Mouse (Mus musculus) CH12.LX (cell line): Measurements from ENCODE around the gene Pde4d.

Experiments
- CTCF ChIP-seq, 2 experiments: IDR thresholded peaks in 1 of 2; conservative IDR thresholded peaks in 1 of 2; 2 replicates each; pipeline ENCODE4 v1.5.1; 2011 to 2012; ENCODE audit warnings: low read depth in 2 of 2, low read length in 2 of 2, improper control_type of control experiment in 1 of 2, inconsistent platforms in 1 of 2, mild to moderate bottlenecking in 1 of 2, moderate library complexity in 1 of 2
- EP300 ChIP-seq: IDR thresholded peaks from 2 replicates; pipeline ENCODE4 v1.6.1; 2011; ENCODE audit warnings: low read length, improper control_type of control experiment
- KAT2A ChIP-seq: IDR thresholded peaks from 2 replicates; pipeline ENCODE4 v1.6.1; 2012; ENCODE audit warnings: low read length, improper control_type of control experiment, inconsistent platforms; ENCODE audit not compliant: insufficient replicate concordance
- MAFK ChIP-seq: IDR thresholded peaks from 2 replicates; pipeline ENCODE4 v1.6.1; 2011; ENCODE audit warnings: low read length, improper control_type of control experiment; ENCODE audit not compliant: insufficient replicate concordance
- MXI1 ChIP-seq: IDR thresholded peaks from 2 replicates; pipeline ENCODE4 v1.6.1; 2011; ENCODE audit warnings: mild to moderate bottlenecking, low read depth, low read length, improper control_type of control experiment
- MYC ChIP-seq: IDR thresholded peaks from 2 replicates; pipeline ENCODE4 v1.6.1; 2011; ENCODE audit warnings: low read depth, mild to moderate bottlenecking, improper control_type of control experiment, low read length
- NELFE ChIP-seq: IDR thresholded peaks from 2 replicates; pipeline ENCODE4 v1.6.1; 2011; ENCODE audit warnings: low read depth, low read length, improper control_type of control experiment
- POLR2A ChIP-seq: IDR thresholded peaks from 2 replicates; pipeline ENCODE4 v1.6.1; 2011; ENCODE audit warnings: low read depth, mild to moderate bottlenecking, improper control_type of control experiment, low read length
- POLR2AphosphoS2 ChIP-seq: IDR thresholded peaks from 2 replicates; pipeline ENCODE4 v1.6.1; 2011; ENCODE audit warnings: low read depth, low read length, improper control_type of control experiment
- TCF12 ChIP-seq: IDR thresholded peaks from 2 replicates; pipeline ENCODE4 v1.6.1; 2014; ENCODE audit warnings: low read depth, mild to moderate bottlenecking, inconsistent platforms, low read length, improper control_type of control experiment
- USF1 ChIP-seq: IDR thresholded peaks from 2 replicates; pipeline ENCODE4 v1.6.1; 2014; ENCODE audit warnings: low read depth, mild to moderate bottlenecking, inconsistent platforms, low read length, improper control_type of control experiment
- ZC3H11A ChIP-seq: IDR thresholded peaks from 2 replicates; pipeline ENCODE4 v1.6.1; 2012; ENCODE audit warnings: low read depth, mild to moderate bottlenecking, inconsistent platforms, low read length, improper control_type of control experiment
- ZNF384 ChIP-seq: IDR thresholded peaks from 2 replicates; pipeline ENCODE4 v1.6.1; 2012; ENCODE audit warnings: low read depth, low read length, improper control_type of control experiment, inconsistent platforms

GRCm38 (mm10) chr13:109714581-109714980, 1264.8 kb downstream of the Pde4d start:
- TF ChIP-seq EP300 (no peak), USF1 (no peak), KAT2A (no peak), CTCF (conservative IDR thresholded peaks at IDR 0.05 in 1 of 2, IDR thresholded peaks at IDR 0.05 in 1 of 2; ENCODE audit: low read depth in 2 of 2, low read length in 2 of 2) (no peak), ZNF384 (no peak), POLR2A (no peak), MAFK (no peak), ZC3H11A (no peak), TCF12 (no peak), NELFE (no peak), POLR2AphosphoS2 (no peak), MYC (no peak), MXI1 (no peak)
